Mouse (Mus musculus) heart, adult 2 months (tissue): ENCODE measurements around the gene Dad1. TPM values are rescaled to one million over a fixed set of nuclear protein-coding genes. Genes with fewer than 3 reads are reported as not detected.

Source experiments
- DNase-seq, 2 experiments: peaks; one replicate each; pipeline ENCODE4 v3.0.0; 2021
- H3K27ac ChIP-seq: fragments of 200-600 bp; 2 replicates; pipeline ENCODE4 v1.8.1; 2022
- H3K27me3 ChIP-seq: fragments of 200-500 bp; 2 replicates; pipeline ENCODE4 v1.6.1; 2012; ENCODE audit warnings: mild to moderate bottlenecking, low read length, inconsistent platforms, mixed read lengths; ENCODE audit not compliant: control insufficient read depth, insufficient read depth
- H3K36me3 ChIP-seq: fragments of 200-500 bp; 2 replicates; pipeline ENCODE4 v1.6.1; 2012; ENCODE audit warnings: low read length, inconsistent platforms; ENCODE audit not compliant: control insufficient read depth, insufficient read depth
- H3K4me1 ChIP-seq: fragments of 200-500 bp; 2 replicates; pipeline ENCODE4 v1.6.1; 2011; ENCODE audit warnings: low read length; ENCODE audit not compliant: control insufficient read depth, insufficient read depth
- H3K4me3 ChIP-seq: fragments of 200-600 bp; 2 replicates; pipeline ENCODE4 v1.8.1; 2022
- H3K79me2 ChIP-seq: fragments of 200-500 bp; replicated peaks from 2 replicates; pipeline ENCODE4 v1.6.1; 2012; ENCODE audit warnings: mild to moderate bottlenecking, inconsistent platforms, low read length, moderate library complexity, mixed read lengths; ENCODE audit not compliant: control insufficient read depth, insufficient read depth
- H3K9ac ChIP-seq: fragments of 200-500 bp; 2 replicates; pipeline ENCODE4 v1.6.1; 2012; ENCODE audit warnings: low read depth, mild to moderate bottlenecking, control low read depth, inconsistent platforms, low read length, mixed read lengths
- CTCF ChIP-seq: fragments of 200-600 bp; IDR thresholded peaks from 2 replicates; pipeline ENCODE4 v1.8.1; 2022; ENCODE audit warnings: antibody characterized with exemption, mild to moderate bottlenecking, moderate library complexity
- EP300 ChIP-seq: fragments of 200-500 bp; IDR thresholded peaks from 2 replicates; pipeline ENCODE4 v1.6.1; 2011; ENCODE audit warnings: low read depth, low read length, control low read depth; ENCODE audit not compliant: insufficient read depth
- POLR2A ChIP-seq: fragments of 200-500 bp; IDR thresholded peaks from 2 replicates; pipeline ENCODE4 v1.6.1; 2011; ENCODE audit warnings: mild to moderate bottlenecking, low read depth, low read length, control low read depth; ENCODE audit not compliant: insufficient read depth
- WGBS: fragments of 180-500 bp; shearing (Covaris S2); methylation state at CpG from one replicate; pipeline ENCODE4 v1.1.7; 2018; 5-methylcytosine and 5-hydroxymethylcytosine counted together
- intact Hi-C: fragments of 180-260 bp; cut with DNase I; formaldehyde crosslinking; loops from one replicate; pipeline ENCODE4 v1.15.1; 2025
- polyA plus RNA-seq: library from polyadenylated mRNA; depleted of rRNA; stranded (reverse); fragments of >200 nt; gene quantifications from 2 replicates; pipeline ENCODE4 v1.2.3, GENCODE M21; 2012
- total RNA-seq, 2 experiments: library from RNA; stranded (reverse); gene quantifications; 2 replicates each; pipeline ENCODE4 v1.2.3; 2021

The Dad1 gene
- total and polyA plus RNA-seq, 3 experiments = 99.0 to 393 (median 115) TPM

GRCm38 (mm10) chr14:54222289-54222727, 31.6 kb downstream of the Dad1 start:
- Histone ChIP-seq H3K9ac (no peak overlapping the region), H3K4me1 (peaks cover 2% of the 10 kb centered on the region; the same call in 1 of the 2 replicates), H3K27me3 (no peaks in the 10 kb centered on the region), H3K27ac (no peak overlapping the region), H3K79me2 (no peaks in the 10 kb centered on the region), H3K4me3 (no peak overlapping the region), H3K36me3 (no peaks in the 10 kb centered on the region)
- no peak for DNase-seq
- 67% methylated on average over 8 of the region's 8 CpGs for WGBS
- no peak for TF ChIP-seq EP300
- TF ChIP-seq CTCF = no peak
- TF ChIP-seq POLR2A = no peak
- intact Hi-C loops = loop anchor here (10.0 kb wide), 1 partner anchor 158 kb away; no protein-coding TSS in a partner anchor

- intact Hi-C loops = loop anchor here (10.0 kb wide), 1 partner anchor 157 kb away; no protein-coding TSS in a partner anchor
- no peaks in the 10 kb centered on the region for H3K27me3 ChIP-seq
- DNase-seq = no peak
- no peaks in the 10 kb centered on the region for H3K36me3 ChIP-seq
- no peak overlapping the region for H3K9ac ChIP-seq
- TF ChIP-seq EP300 (no peak), POLR2A (no peak), CTCF (no peak)
- WGBS = 98% methylated on average over 6 of the region's 6 CpGs
- H3K27ac ChIP-seq = no peak overlapping the region
- peaks cover 2% of the 10 kb centered on the region; the same call in 1 of the 2 replicates for H3K4me1 ChIP-seq
- H3K4me3 ChIP-seq = no peak overlapping the region
- H3K79me2 ChIP-seq = no peaks in the 10 kb centered on the region
These were observed 32.3 kb downstream of the Dad1 start for GRCm38 (mm10) chr14:54221641-54222040.

DNA sequence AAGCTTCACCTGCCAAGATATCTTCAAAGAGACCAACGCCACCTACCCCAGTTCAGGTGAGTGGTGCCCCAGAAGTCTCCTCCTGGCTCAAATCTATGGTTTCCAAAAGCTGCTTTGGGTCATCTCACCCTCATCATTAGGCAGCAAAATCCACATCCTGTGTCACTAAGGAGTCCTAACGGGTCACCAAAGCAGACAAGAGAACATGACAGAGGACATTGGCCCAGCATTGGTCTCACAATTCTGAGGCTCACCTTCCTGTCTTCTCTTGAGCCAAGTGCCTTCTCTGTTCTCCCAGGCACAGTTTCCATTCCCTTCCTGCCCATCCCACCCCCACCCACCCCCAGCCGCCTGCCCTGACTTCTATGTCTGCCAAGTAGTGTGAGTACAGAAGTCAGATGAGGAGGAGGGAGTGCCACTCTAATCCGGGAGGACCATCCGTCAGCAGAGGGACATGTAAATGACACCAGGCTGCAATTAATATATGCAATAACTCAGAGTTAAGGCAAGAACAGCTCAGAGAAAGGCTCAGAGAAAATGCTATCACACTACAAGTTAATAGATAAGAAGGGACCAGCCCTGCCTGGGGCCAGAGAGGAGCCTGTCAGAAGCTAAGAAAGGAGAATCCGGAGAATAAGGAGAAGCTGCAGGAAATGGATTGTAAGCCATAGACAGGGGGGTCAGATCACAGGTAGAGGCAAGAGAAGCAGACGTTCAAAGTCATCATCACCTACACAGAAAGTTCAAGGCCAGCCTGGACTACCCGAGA, 33.0 kb downstream of the Dad1 start:
- DNase-seq = no peak
- TF ChIP-seq EP300 (no peak), POLR2A (no peak), CTCF (no peak)
- Histone ChIP-seq H3K79me2 (no peaks in the 10 kb centered on the region), H3K27me3 (no peaks in the 10 kb centered on the region), H3K4me1 (peaks cover 5% of the 10 kb centered on the region), H3K9ac (no peak overlapping the region), H3K4me3 (no peak overlapping the region), H3K27ac (no peak overlapping the region), H3K36me3 (no peaks in the 10 kb centered on the region)
- intact Hi-C loops = loop anchor here (10.0 kb wide), 1 partner anchor 156 kb away; no protein-coding TSS in a partner anchor
- WGBS = 60% methylated on average over 8 of the region's 8 CpGs

DNA sequence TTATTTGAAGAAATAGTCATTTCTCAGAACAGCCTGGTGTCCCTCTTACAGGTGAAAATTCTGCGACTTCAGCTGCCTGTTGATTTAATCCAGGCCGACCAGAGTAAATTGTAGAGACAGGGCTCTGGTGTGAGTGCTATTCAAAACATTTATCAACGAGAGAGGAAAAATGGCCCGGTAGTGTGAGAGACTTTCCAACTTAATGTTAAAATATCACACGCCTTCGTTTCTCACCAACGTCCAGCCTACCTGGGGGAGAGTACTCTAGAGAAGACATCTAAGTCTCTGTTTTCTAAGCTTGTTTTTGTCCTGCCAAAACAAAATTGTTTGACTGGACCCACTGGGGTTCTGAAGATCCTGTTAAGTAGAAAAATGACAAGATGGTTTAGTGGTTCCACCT, 34.1 kb downstream of the Dad1 start:
- intact Hi-C loops = loop anchor here (10.0 kb wide), 1 partner anchor 155 kb away; no protein-coding TSS in a partner anchor
- H3K36me3 ChIP-seq = no peaks in the 10 kb centered on the region
- peaks cover 7% of the 10 kb centered on the region for H3K4me1 ChIP-seq
- no peaks in the 10 kb centered on the region for H3K27me3 ChIP-seq
- H3K9ac ChIP-seq = no peak overlapping the region
- TF ChIP-seq POLR2A (no peak), CTCF (no peak), EP300 (no peak)
- H3K27ac ChIP-seq = no peak overlapping the region
- no peak for DNase-seq
- WGBS = 82% methylated on average over 7 of the region's 7 CpGs
- H3K4me3 ChIP-seq = no peak overlapping the region
- no peaks in the 10 kb centered on the region for H3K79me2 ChIP-seq

DNA sequence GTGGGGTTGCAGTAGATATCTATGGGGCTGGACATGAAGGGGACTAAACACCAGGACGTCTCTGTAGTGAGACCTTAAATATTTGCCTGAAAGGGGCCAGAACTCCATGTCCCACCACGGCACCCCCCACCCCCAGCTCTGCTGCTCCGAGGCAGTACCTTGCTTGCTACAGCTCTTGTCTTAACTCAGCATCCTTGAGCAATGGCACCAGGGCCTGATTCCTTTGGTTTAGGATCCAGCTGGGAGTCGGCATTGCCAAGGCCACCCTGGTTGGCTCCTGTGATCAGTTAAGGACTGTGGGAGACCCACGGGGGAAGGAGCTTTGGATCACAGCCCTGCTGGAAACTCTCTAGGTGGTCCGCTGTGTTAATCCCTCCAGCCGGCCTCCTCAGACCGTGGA, 34.6 kb downstream of the Dad1 start:
- H3K4me3 ChIP-seq = no peak overlapping the region
- H3K9ac ChIP-seq = no peak overlapping the region
- H3K27me3 ChIP-seq = no peaks in the 10 kb centered on the region
- DNase-seq = no peak
- WGBS = 74% methylated on average over 8 of the region's 8 CpGs
- peaks cover 4% of the 10 kb centered on the region for H3K4me1 ChIP-seq
- H3K36me3 ChIP-seq = no peaks in the 10 kb centered on the region
- TF ChIP-seq EP300 = no peak
- no peak for TF ChIP-seq POLR2A
- TF ChIP-seq CTCF = no peak
- no peak overlapping the region for H3K27ac ChIP-seq
- H3K79me2 ChIP-seq = no peaks in the 10 kb centered on the region
- intact Hi-C loops = no loop called here

- Histone ChIP-seq H3K27me3 (no peaks in the 10 kb centered on the region), H3K79me2 (no peaks in the 10 kb centered on the region), H3K9ac (no peak overlapping the region), H3K36me3 (no peaks in the 10 kb centered on the region), H3K4me3 (no peak overlapping the region), H3K4me1 (peaks cover 4% of the 10 kb centered on the region), H3K27ac (no peak overlapping the region)
- 80% methylated on average over 9 of the region's 9 CpGs for WGBS
- intact Hi-C loops = no loop called here
- no peak for TF ChIP-seq CTCF
- no peak for TF ChIP-seq EP300
- TF ChIP-seq POLR2A = no peak
- no peak for DNase-seq
These were observed 35.2 kb downstream of the Dad1 start for GRCm38 (mm10) chr14:54218721-54219120.
